Mouse (Mus musculus) heart, embryonic 16.5 days (tissue): ENCODE results near the gene Klhl8. TPM values are rescaled to one million over a fixed set of nuclear protein-coding genes. Genes with fewer than 3 reads are reported as not detected.
"Not testable (repeated sequence)": the region's sequence is repeated elsewhere in the genome, so short reads cannot be mapped to it uniquely, and the experiment has no call there.

Experiments used
- ATAC-seq: fragments of 200-750 bp; cut with Nextera tagmentation; replicated peaks from 2 replicates; pipeline ENCODE4 v1.8.0; 2017; ENCODE audit warnings: moderate number of reproducible peaks; ENCODE audit not compliant: insufficient read depth, low FRiP score; ENCODE audit errors: extremely low read depth
- H3K27ac ChIP-seq: fragments of 300-500 bp; sonication (generic); 2 replicates; pipeline ENCODE4 v1.5.1; 2014; ENCODE audit warnings: mild to moderate bottlenecking, low read length, control low read depth, moderate library complexity
- H3K27me3 ChIP-seq: fragments of 300-500 bp; sonication (generic); 2 replicates; pipeline ENCODE4 v1.6.1; 2014; ENCODE audit warnings: low read length, mixed read lengths; ENCODE audit not compliant: control insufficient read depth, insufficient read depth
- H3K36me3 ChIP-seq: fragments of 300-500 bp; sonication (generic); 2 replicates; pipeline ENCODE4 v1.6.1; 2014; ENCODE audit not compliant: control insufficient read depth, insufficient read depth
- H3K4me1 ChIP-seq: fragments of 300-500 bp; sonication (generic); 2 replicates; pipeline ENCODE4 v1.6.1; 2014; ENCODE audit warnings: low read length, mixed read lengths; ENCODE audit not compliant: control insufficient read depth, insufficient read depth
- H3K4me2 ChIP-seq: fragments of 300-500 bp; sonication (generic); 2 replicates; pipeline ENCODE4 v1.6.1; 2014; ENCODE audit warnings: low read depth, mild to moderate bottlenecking, control low read depth, low read length
- H3K4me3 ChIP-seq: fragments of 300-500 bp; sonication (generic); 2 replicates; pipeline ENCODE4 v1.5.1; 2014; ENCODE audit warnings: mild to moderate bottlenecking, control low read depth, low read length
- H3K9ac ChIP-seq: fragments of 300-500 bp; sonication (generic); 2 replicates; pipeline ENCODE4 v1.6.1; 2014; ENCODE audit warnings: low read length, control low read depth
- H3K9me3 ChIP-seq: fragments of 300-500 bp; sonication (generic); replicated peaks from 2 replicates; pipeline ENCODE4 v1.6.1; 2016; ENCODE audit warnings: low read length; ENCODE audit not compliant: control insufficient read depth
- WGBS: fragments of 180-500 bp; shearing (Covaris S2); extraction: QIAGEN DNeasy Blood & Tissue Kit; methylation state at CpG from one replicate; pipeline ENCODE4 v1.1.7; 2014; 5-methylcytosine and 5-hydroxymethylcytosine counted together
- polyA plus RNA-seq: library from polyadenylated mRNA; unstranded; fragments of >200 nt; fragmentation: Nextera tagmentation; extraction: Ambion mirVana; gene quantifications from 2 replicates; pipeline ENCODE4 v1.2.1, GENCODE M21; 2015

Klhl8 gene
- polyA plus RNA-seq, 1 experiment from 2014 or later: 13.8 TPM

DNA sequence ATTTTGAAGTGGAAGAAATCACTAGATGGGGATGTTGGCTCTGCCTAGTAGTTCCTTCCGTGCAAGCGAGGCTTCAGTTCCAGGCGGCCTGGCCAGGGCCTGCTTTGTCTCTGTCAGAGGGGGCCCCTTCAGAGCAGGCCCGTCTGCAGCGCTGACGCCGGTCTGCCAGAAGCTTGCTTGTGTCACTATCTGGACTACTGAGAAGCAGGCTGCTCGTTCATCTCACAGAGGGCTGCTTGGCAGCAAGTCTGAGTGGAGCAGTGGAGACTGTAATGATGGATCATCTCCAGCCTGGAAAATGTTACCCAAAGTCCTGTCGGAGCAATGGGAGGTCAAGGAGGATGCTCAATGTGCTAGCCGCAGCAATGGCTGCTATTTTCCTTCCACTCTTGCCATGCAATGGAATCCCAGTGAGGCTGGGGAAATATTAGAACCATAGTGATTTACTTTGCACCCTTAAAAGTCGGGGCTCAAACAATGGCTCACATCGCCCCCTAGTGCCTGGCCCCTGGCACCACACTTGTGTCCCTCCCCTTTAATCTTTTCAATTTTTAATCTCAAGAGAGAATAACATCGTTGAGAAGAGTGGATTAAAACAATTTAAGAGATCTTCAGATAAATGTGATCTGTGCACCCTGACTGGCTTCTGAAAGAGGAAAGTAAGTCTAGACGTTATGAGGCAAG is 26.0 kb upstream of the Klhl8 start:
- 28% methylated on average over 14 of the region's 14 CpGs for WGBS
- H3K9me3 ChIP-seq: no peaks in the 10 kb centered on the region
- no peaks in the 10 kb centered on the region for H3K36me3 ChIP-seq
- peak; percentile 67 for ATAC-seq
- H3K4me3 ChIP-seq: no peak overlapping the region
- 0 out of 2 replicates have a peak overlapping the region, but pooled peaks have one; percentile 11 for H3K4me2 ChIP-seq
- H3K9ac ChIP-seq: no peak overlapping the region
- peaks cover 13% of the 10 kb centered on the region; the same call in 1 of the 2 replicates for H3K4me1 ChIP-seq
- H3K27me3 ChIP-seq: no peaks in the 10 kb centered on the region
- H3K27ac ChIP-seq: peak overlapping the region; percentile 63

DNA sequence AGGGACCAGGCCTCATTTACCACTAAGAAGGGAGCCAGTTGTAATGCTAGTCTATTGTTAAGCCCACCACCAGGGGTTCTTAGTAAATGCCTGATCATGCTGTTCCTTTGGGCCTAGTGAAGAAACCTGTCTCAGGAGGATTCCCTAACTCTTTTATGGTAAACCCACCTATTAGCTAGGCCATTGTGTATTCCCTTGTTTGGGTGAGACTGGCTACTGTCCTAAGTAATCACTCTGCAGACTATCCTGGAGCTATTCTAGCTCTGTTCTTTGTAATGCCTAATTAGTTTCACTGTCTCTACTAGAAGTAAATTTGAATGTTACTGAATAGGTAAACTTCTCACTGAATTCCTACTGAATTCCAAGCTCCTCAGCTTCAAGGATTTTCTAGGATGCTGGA is 20.9 kb upstream of the Klhl8 start:
- H3K4me2 ChIP-seq, H3K36me3 ChIP-seq, ATAC-seq: not testable (repeated sequence)

DNA sequence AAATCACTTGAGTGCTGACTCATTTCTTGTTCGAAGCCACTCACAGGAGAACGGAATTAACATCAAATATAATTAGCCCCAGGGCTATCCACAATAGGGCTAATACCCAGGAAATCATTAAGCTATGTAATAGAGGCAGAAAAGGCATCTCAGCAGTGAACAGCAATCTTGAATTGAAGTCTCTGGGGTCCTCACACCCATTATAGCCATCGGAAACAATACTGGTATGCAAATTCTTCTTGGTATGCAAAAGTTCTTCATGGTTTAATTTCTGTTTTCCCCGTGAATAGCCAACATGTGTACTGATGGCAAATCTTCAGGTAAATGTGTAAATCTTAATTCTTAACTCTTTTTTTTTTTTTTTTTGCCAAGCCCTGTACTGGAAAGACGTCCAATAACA is 19.5 kb upstream of the Klhl8 start:
- no peaks in the 10 kb centered on the region for H3K9me3 ChIP-seq
- H3K27ac ChIP-seq: no peak overlapping the region
- H3K9ac ChIP-seq: no peak overlapping the region
- H3K4me3 ChIP-seq: no peak overlapping the region
- 76% methylated on average over 5 of the region's 5 CpGs for WGBS
- no peak overlapping the region for H3K4me2 ChIP-seq
- H3K4me1 ChIP-seq: peaks cover 3% of the 10 kb centered on the region
- no peak for ATAC-seq
- no peaks in the 10 kb centered on the region for H3K27me3 ChIP-seq
- H3K36me3 ChIP-seq: no peaks in the 10 kb centered on the region

More for the DNA sequence above, 20.9 kb upstream of the Klhl8 start:
- H3K4me3 ChIP-seq, H3K27me3 ChIP-seq, H3K9me3 ChIP-seq, H3K9ac ChIP-seq, H3K27ac ChIP-seq, H3K4me1 ChIP-seq: not testable (repeated sequence)

DNA sequence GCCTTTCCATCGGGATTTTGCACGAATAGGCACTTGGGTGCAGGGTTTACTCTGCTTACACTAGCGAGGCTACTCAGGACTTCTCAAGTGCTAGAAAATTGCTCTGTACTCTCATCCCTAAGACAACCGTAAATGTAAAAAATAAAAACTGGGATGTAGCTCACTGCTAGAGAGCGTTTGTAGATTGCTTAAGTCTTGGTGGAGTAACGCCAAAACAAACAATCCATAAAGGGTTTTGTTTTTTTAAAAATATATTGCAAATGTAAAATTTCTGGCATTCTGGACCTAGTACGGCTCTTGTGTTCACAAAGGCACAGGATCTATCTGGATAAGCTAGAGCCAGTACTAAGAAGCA is 17.1 kb upstream of the Klhl8 start:
- Histone ChIP-seq H3K9me3 (no peaks in the 10 kb centered on the region), H3K36me3 (no peaks in the 10 kb centered on the region), H3K4me3 (no peak overlapping the region), H3K9ac (peak overlapping the region; percentile 77; the same call in 1 of the 2 replicates), H3K27ac (no peak overlapping the region), H3K27me3 (no peaks in the 10 kb centered on the region), H3K4me2 (peak overlapping the region; percentile 75), H3K4me1 (peaks cover 3% of the 10 kb centered on the region)
- ATAC-seq: no peak
- WGBS: 65% methylated on average over 7 of the region's 7 CpGs

DNA sequence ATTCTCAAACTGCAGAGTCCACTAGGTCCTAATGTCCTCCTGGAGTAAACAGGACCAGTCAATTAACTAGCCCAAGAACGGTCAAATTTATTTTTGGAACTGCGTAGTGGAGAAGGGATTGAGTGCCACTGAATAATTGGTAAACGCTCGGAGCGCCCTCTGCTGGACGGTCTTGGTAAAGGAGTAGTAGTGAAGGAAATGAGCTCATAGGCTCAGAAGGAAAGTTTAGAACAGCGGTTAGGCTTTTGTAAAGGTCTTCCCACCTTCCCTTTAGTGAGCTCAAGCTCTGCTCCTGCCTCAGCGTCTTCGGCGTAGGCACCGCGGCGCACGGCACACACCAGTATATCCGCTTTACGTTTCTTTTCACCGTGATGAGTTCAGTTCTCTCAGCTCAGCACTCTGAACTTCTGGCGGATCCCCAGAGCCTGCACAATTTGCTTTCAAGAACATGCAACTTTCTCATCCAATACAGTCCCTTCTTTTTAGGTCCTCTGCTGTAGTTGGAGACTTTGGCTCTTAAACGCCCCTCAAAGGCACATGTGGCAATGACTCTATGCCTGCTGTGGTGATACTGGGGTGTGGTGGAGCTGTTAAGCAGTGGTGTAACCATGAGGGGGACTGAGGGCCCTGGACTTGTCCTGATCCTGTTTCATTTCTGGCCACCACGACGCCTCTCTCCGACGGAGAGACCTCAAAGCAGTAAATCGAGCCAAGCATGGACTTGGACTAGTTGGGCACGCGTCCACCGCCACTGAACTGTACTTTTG is 16.6 kb upstream of the Klhl8 start:
- Histone ChIP-seq H3K27me3 (no peaks in the 10 kb centered on the region), H3K27ac (peak overlapping the region; percentile 71), H3K9me3 (no peaks in the 10 kb centered on the region), H3K4me1 (peaks cover 3% of the 10 kb centered on the region), H3K36me3 (no peaks in the 10 kb centered on the region), H3K4me2 (peak overlapping the region; percentile 75), H3K9ac (peak overlapping the region; percentile 77), H3K4me3 (peak overlapping the region; percentile 48)
- ATAC-seq: peak; percentile 68
- 21% methylated on average over 27 of the region's 27 CpGs for WGBS

DNA sequence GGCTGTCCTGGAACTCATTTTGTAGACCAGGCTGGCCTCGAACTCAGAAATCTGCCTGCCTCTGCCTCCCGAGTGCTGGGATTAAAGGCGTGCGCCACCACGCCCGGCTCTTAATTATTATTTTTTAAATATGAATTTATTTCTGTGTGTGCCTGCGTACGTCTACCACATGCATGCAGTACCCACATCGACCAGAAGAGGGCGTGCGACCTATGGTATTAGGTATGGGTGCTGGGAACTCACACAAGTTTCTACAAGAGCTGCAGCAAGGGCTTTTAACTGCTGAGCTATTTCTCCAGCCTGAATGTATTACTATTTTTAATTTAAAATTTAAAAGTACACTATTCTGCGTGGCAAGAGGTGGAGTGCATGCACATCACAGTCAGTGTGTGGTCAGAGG is 15.3 kb upstream of the Klhl8 start:
- Histone ChIP-seq H3K9ac (no peak overlapping the region), H3K27ac (no peak overlapping the region), H3K9me3 (no peaks in the 10 kb centered on the region), H3K4me3 (no peak overlapping the region), H3K4me1 (peaks cover 3% of the 10 kb centered on the region), H3K4me2 (no peak overlapping the region), H3K36me3 (no peaks in the 10 kb centered on the region), H3K27me3 (no peaks in the 10 kb centered on the region)
- ATAC-seq: no peak
- 63% methylated on average over 11 of the region's 12 CpGs for WGBS

DNA sequence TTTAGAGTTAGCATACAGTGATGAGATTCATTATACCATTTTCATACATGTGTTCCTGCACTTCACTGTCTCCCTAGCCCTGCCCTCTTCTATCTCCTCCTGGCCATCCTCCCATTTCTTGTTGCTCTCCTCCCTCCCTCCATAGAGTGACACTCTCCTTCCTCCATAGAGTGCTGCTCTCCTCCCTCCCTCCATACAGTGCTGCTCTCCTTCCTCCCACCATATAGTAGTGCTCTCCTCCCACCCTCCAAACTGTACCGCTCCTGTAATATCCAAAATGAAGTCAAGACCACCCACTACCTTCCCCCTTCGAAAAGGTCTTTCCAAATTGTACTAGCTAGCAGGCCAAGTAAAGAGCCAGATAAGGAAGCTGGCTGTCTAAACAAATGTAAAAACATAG is 12.7 kb upstream of the Klhl8 start:
- 59% methylated on average over 2 of the region's 2 CpGs for WGBS
- H3K9ac ChIP-seq: no peak overlapping the region
- no peak overlapping the region for H3K4me3 ChIP-seq
- no peaks in the 10 kb centered on the region for H3K9me3 ChIP-seq
- H3K27ac ChIP-seq: no peak overlapping the region
- H3K4me1 ChIP-seq: peaks cover 3% of the 10 kb centered on the region
- no peaks in the 10 kb centered on the region for H3K36me3 ChIP-seq
- H3K27me3 ChIP-seq: no peaks in the 10 kb centered on the region
- ATAC-seq: no peak
- no peak overlapping the region for H3K4me2 ChIP-seq

DNA sequence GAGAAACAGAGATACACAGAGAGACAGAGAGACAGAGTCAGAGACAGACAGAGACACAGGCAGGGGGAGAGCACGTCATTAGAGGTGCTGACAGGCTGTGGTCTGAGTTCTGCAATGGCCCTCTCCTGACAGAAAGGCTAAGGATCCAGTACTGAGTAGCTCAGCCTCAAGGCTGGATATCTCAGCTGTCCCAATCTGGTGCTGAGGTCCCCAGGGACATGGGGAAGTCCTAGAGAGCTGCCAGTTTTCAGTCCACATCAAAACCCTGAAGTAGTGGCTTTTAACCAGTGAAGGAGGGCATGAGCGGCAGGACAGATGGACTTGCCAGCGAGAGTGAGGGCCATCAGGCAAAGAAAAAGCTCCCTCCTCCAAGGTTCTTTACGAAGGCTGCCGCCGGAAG is 12.0 kb upstream of the Klhl8 start:
- Histone ChIP-seq H3K4me3 (no peak overlapping the region), H3K27ac (no peak overlapping the region), H3K4me1 (peaks cover 3% of the 10 kb centered on the region), H3K9me3 (no peaks in the 10 kb centered on the region), H3K27me3 (no peaks in the 10 kb centered on the region), H3K4me2 (no peak overlapping the region), H3K36me3 (no peaks in the 10 kb centered on the region), H3K9ac (no peak overlapping the region)
- 75% methylated on average over 6 of the region's 6 CpGs for WGBS
- no peak for ATAC-seq

DNA sequence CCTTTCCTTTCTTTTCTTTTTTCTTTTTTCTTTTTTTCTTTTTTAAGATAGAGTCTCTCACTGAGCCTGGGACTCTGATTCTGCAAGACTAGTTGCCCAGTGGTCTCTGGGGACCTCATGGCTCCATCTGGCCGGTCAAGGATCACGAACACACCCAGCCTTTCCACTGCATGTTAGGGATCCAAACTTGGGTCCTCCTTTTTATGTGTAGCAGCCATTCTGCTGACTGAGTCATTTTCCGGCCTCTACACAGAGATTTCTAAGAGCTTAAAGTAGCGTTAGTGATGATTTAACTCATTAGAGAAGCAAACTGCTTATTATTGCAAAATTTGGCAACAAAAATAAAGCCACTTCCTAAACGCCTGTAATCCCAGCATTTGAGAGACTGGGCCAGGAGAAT is 11.4 kb upstream of the Klhl8 start:
- Histone ChIP-seq H3K4me2 (no peak overlapping the region), H3K9me3 (no peaks in the 10 kb centered on the region), H3K4me3 (no peak overlapping the region), H3K9ac (no peak overlapping the region), H3K4me1 (no peaks in the 10 kb centered on the region; the same call in 1 of the 2 replicates), H3K27me3 (no peaks in the 10 kb centered on the region), H3K27ac (no peak overlapping the region), H3K36me3 (no peaks in the 10 kb centered on the region)
- no peak for ATAC-seq
- 70% methylated on average over 5 of the region's 5 CpGs for WGBS
